Mouse (Mus musculus): ENCODE results near the gene Pacsin1. TPM values are rescaled to one million over a fixed set of nuclear protein-coding genes. Genes with fewer than 3 reads are reported as not detected.

Gene Pacsin1
- polyA plus RNA-seq, 1 experiment from 2014 or later: 1.8 TPM

DNA sequence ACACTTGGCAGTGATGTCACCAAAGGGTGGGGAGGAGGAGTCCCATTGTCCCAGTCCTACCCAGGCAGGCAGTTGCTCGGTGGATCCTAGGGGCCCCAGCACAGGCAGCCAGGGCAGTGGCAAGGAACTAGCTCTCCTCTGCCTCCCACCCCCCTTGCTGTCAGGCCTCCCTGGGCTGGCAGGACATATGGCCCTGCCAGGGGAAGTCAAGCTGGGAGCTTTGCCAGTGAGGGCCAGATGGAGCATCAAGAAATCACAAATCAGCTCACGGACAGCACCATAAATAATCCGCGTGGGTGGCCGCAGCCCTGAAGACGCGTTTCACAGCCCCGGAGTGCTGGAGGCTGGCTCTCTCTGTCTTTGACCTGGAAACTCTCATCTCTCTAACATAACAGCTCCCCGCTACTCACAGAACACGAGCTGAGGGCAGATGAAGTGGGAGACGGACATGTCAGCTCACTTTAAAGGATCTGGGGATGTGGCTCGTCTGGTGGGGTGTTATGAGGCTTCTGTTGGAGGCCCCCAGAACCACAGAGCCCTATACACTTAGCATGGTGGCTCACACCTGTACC lies 12.7 kb upstream of the Pacsin1 start:
- ATAC-seq (ENCODE audit: insufficient number of reproducible peaks, insufficient read depth, low FRiP score, low read depth): peak; percentile 50; the same call in 1 of the 2 replicates
- H3K27me3 ChIP-seq (ENCODE audit: control insufficient read depth, insufficient read depth, low read length): no peaks in the 10 kb centered on the region
- H3K36me3 ChIP-seq (ENCODE audit: control insufficient read depth, insufficient read depth, low read length): no peaks in the 10 kb centered on the region
- H3K4me3 ChIP-seq (ENCODE audit: low read depth, low read length): no peak overlapping the region
- H3K4me2 ChIP-seq (replicated peaks; ENCODE audit: low read depth, low read length): peak overlapping the region; percentile 5; the same call in 1 of the 2 replicates
- H3K9me3 ChIP-seq (ENCODE audit: control insufficient read depth, low read depth, low read length): no peaks in the 10 kb centered on the region
- 12% methylated on average over 12 of the region's 12 CpGs for WGBS
- peaks cover 9% of the 10 kb centered on the region for H3K4me1 ChIP-seq (ENCODE audit: control insufficient read depth, insufficient read depth, low read length)
- peak overlapping the region; percentile 33; the same call in 1 of the 2 replicates for H3K27ac ChIP-seq (ENCODE audit: low read length)
- H3K9ac ChIP-seq (replicated peaks; ENCODE audit: low read depth, low read length): 0 out of 2 replicates have a peak overlapping the region, but pooled peaks have one; percentile 10

GRCm38 (mm10) chr17:27643101-27643500 lies 12.2 kb upstream of the Pacsin1 start:
- Histone ChIP-seq H3K4me2 (replicated peaks; ENCODE audit: low read depth, low read length) (peak overlapping the region; percentile 5; the same call in 1 of the 2 replicates), H3K36me3 (ENCODE audit: control insufficient read depth, insufficient read depth, low read length) (no peaks in the 10 kb centered on the region), H3K27me3 (ENCODE audit: control insufficient read depth, insufficient read depth, low read length) (no peaks in the 10 kb centered on the region), H3K27ac (ENCODE audit: low read length) (peak overlapping the region; percentile 33; the same call in 1 of the 2 replicates), H3K4me3 (ENCODE audit: low read depth, low read length) (no peak overlapping the region), H3K9me3 (ENCODE audit: control insufficient read depth, low read depth, low read length) (no peaks in the 10 kb centered on the region), H3K9ac (replicated peaks; ENCODE audit: low read depth, low read length) (no peak overlapping the region), H3K4me1 (ENCODE audit: control insufficient read depth, insufficient read depth, low read length) (peaks cover 9% of the 10 kb centered on the region)
- ATAC-seq (ENCODE audit: insufficient number of reproducible peaks, insufficient read depth, low FRiP score, low read depth): no peak
- 26% methylated on average over 6 of the region's 6 CpGs for WGBS

GRCm38 (mm10) chr17:27643756-27644155 lies 11.6 kb upstream of the Pacsin1 start:
- H3K4me3 ChIP-seq (ENCODE audit: low read depth, low read length): no peak overlapping the region
- ATAC-seq (ENCODE audit: insufficient number of reproducible peaks, insufficient read depth, low FRiP score, low read depth): no peak
- H3K27ac ChIP-seq (ENCODE audit: low read length): no peak overlapping the region
- peaks cover 9% of the 10 kb centered on the region for H3K4me1 ChIP-seq (ENCODE audit: control insufficient read depth, insufficient read depth, low read length)
- H3K9me3 ChIP-seq (ENCODE audit: control insufficient read depth, low read depth, low read length): no peaks in the 10 kb centered on the region
- no peaks in the 10 kb centered on the region for H3K36me3 ChIP-seq (ENCODE audit: control insufficient read depth, insufficient read depth, low read length)
- no peaks in the 10 kb centered on the region for H3K27me3 ChIP-seq (ENCODE audit: control insufficient read depth, insufficient read depth, low read length)
- H3K4me2 ChIP-seq (replicated peaks; ENCODE audit: low read depth, low read length): no peak overlapping the region
- WGBS: 76% methylated on average over 9 of the region's 9 CpGs
- H3K9ac ChIP-seq (replicated peaks; ENCODE audit: low read depth, low read length): no peak overlapping the region

GRCm38 (mm10) chr17:27644572-27644971 lies 10.7 kb upstream of the Pacsin1 start:
- no peak for ATAC-seq (ENCODE audit: insufficient number of reproducible peaks, insufficient read depth, low FRiP score, low read depth)
- Histone ChIP-seq H3K27ac (ENCODE audit: low read length) (no peak overlapping the region), H3K9ac (replicated peaks; ENCODE audit: low read depth, low read length) (no peak overlapping the region), H3K4me1 (ENCODE audit: control insufficient read depth, insufficient read depth, low read length) (peaks cover 9% of the 10 kb centered on the region), H3K9me3 (ENCODE audit: control insufficient read depth, low read depth, low read length) (no peaks in the 10 kb centered on the region), H3K4me2 (replicated peaks; ENCODE audit: low read depth, low read length) (no peak overlapping the region), H3K36me3 (ENCODE audit: control insufficient read depth, insufficient read depth, low read length) (no peaks in the 10 kb centered on the region), H3K4me3 (ENCODE audit: low read depth, low read length) (no peak overlapping the region), H3K27me3 (ENCODE audit: control insufficient read depth, insufficient read depth, low read length) (no peaks in the 10 kb centered on the region)
- 33% methylated on average over 2 of the region's 2 CpGs for WGBS

GRCm38 (mm10) chr17:27645807-27646206 lies 9.5 kb upstream of the Pacsin1 start:
- no peak for ATAC-seq (ENCODE audit: insufficient number of reproducible peaks, insufficient read depth, low FRiP score, low read depth)
- Histone ChIP-seq H3K9ac (replicated peaks; ENCODE audit: low read depth, low read length) (no peak overlapping the region), H3K36me3 (ENCODE audit: control insufficient read depth, insufficient read depth, low read length) (no peaks in the 10 kb centered on the region), H3K27ac (ENCODE audit: low read length) (no peak overlapping the region), H3K9me3 (ENCODE audit: control insufficient read depth, low read depth, low read length) (no peaks in the 10 kb centered on the region), H3K4me2 (replicated peaks; ENCODE audit: low read depth, low read length) (no peak overlapping the region), H3K4me3 (ENCODE audit: low read depth, low read length) (no peak overlapping the region), H3K27me3 (ENCODE audit: control insufficient read depth, insufficient read depth, low read length) (no peaks in the 10 kb centered on the region), H3K4me1 (ENCODE audit: control insufficient read depth, insufficient read depth, low read length) (peaks cover 9% of the 10 kb centered on the region)
- 30% methylated on average over 7 of the region's 7 CpGs for WGBS

- Histone ChIP-seq H3K36me3 (ENCODE audit: control insufficient read depth, insufficient read depth, low read length) (no peaks in the 10 kb centered on the region), H3K9ac (replicated peaks; ENCODE audit: low read depth, low read length) (no peak overlapping the region), H3K9me3 (ENCODE audit: control insufficient read depth, low read depth, low read length) (no peaks in the 10 kb centered on the region), H3K4me1 (ENCODE audit: control insufficient read depth, insufficient read depth, low read length) (no peaks in the 10 kb centered on the region), H3K4me2 (replicated peaks; ENCODE audit: low read depth, low read length) (no peak overlapping the region), H3K4me3 (ENCODE audit: low read depth, low read length) (no peak overlapping the region), H3K27ac (ENCODE audit: low read length) (no peak overlapping the region), H3K27me3 (ENCODE audit: control insufficient read depth, insufficient read depth, low read length) (peaks cover 5% of the 10 kb centered on the region; the same call in 1 of the 2 replicates)
- no peak for ATAC-seq (ENCODE audit: insufficient number of reproducible peaks, insufficient read depth, low FRiP score, low read depth)
- WGBS: 8% methylated on average over 12 of the region's 12 CpGs
These were observed 5.1 kb upstream of the Pacsin1 start for GRCm38 (mm10) chr17:27650160-27650559.

GRCm38 (mm10) chr17:27650586-27650985 lies 4.7 kb upstream of the Pacsin1 start:
- 0 out of 2 replicates have a peak, but pooled peaks cover 2% of the 10 kb centered on the region for H3K4me1 ChIP-seq (ENCODE audit: control insufficient read depth, insufficient read depth, low read length)
- 70% methylated on average over 13 of the region's 13 CpGs for WGBS
- no peak for ATAC-seq (ENCODE audit: insufficient number of reproducible peaks, insufficient read depth, low FRiP score, low read depth)
- H3K4me2 ChIP-seq (replicated peaks; ENCODE audit: low read depth, low read length): no peak overlapping the region
- H3K4me3 ChIP-seq (ENCODE audit: low read depth, low read length): no peak overlapping the region
- H3K36me3 ChIP-seq (ENCODE audit: control insufficient read depth, insufficient read depth, low read length): no peaks in the 10 kb centered on the region
- no peak overlapping the region for H3K9ac ChIP-seq (replicated peaks; ENCODE audit: low read depth, low read length)
- H3K27me3 ChIP-seq (ENCODE audit: control insufficient read depth, insufficient read depth, low read length): peaks cover 6% of the 10 kb centered on the region; the same call in 1 of the 2 replicates
- no peak overlapping the region for H3K27ac ChIP-seq (ENCODE audit: low read length)
- no peaks in the 10 kb centered on the region for H3K9me3 ChIP-seq (ENCODE audit: control insufficient read depth, low read depth, low read length)

DNA sequence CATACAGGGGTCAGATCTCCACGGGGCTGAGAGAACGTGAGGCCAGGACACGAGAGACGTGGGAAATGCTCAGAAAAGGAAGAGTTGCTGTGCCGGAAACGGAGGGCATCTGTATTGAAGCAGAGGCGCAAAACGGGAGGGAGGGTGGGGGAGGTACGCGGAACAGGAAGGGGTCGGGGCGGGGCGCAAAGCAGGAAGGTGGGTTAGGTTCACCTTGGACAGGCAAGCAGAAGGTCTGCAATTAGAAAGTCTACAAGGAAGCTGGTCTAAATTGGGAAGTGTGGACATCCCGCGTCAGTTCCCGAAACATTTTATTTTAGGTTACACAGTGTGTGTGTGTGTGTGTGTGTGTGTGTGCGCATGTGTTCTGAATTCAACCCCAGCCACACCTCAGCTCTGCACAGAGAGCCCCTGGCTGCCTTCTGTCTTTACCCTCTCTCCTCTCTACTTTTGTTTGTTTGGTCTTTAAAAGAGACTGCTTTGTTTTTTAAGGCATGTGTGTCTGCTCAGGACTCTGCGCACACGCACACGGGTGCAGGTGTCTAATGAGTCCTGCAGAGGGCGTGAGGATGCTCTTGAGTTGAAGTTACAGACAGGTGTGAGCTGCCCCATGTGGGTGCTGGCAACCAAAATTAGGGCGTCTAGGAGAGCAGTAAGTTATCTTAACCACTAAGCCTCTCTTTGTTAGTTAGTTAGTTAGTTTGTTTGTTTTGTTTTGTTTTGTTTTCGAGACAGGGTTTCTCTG lies 3.1 kb upstream of the Pacsin1 start:
- peaks cover 13% of the 10 kb centered on the region; the same call in 1 of the 2 replicates for H3K27me3 ChIP-seq (ENCODE audit: control insufficient read depth, insufficient read depth, low read length)
- 82% methylated on average over 23 of the region's 23 CpGs for WGBS
- no peak overlapping the region for H3K9ac ChIP-seq (replicated peaks; ENCODE audit: low read depth, low read length)
- no peaks in the 10 kb centered on the region for H3K9me3 ChIP-seq (ENCODE audit: control insufficient read depth, low read depth, low read length)
- no peak overlapping the region for H3K27ac ChIP-seq (ENCODE audit: low read length)
- peaks cover 9% of the 10 kb centered on the region; the same call in 1 of the 2 replicates for H3K4me1 ChIP-seq (ENCODE audit: control insufficient read depth, insufficient read depth, low read length)
- no peak overlapping the region for H3K4me3 ChIP-seq (ENCODE audit: low read depth, low read length)
- H3K36me3 ChIP-seq (ENCODE audit: control insufficient read depth, insufficient read depth, low read length): no peaks in the 10 kb centered on the region
- no peak overlapping the region for H3K4me2 ChIP-seq (replicated peaks; ENCODE audit: low read depth, low read length)
- ATAC-seq (ENCODE audit: insufficient number of reproducible peaks, insufficient read depth, low FRiP score, low read depth): no peak

Data from stomach, embryonic 14.5 days (tissue).